Mouse (Mus musculus) G1E (cell line): ENCODE results near the gene Gm30083.

Experiments
- CTCF ChIP-seq: IDR thresholded peaks from 2 replicates; pipeline ENCODE4 v1.5.1; 2012; ENCODE audit warnings: low read depth, low read length, inconsistent platforms, mixed read lengths
- GATA1 ChIP-seq: IDR thresholded peaks from 2 replicates; pipeline ENCODE4 v1.6.1; 2012; ENCODE audit warnings: borderline replicate concordance, low read length, inconsistent platforms, mixed read lengths
- POLR2AphosphoS5 ChIP-seq: IDR thresholded peaks from 2 replicates; pipeline ENCODE4 v1.6.1; 2012; ENCODE audit warnings: low read depth, low read length, inconsistent platforms; ENCODE audit not compliant: insufficient replicate concordance
- TAL1 ChIP-seq: conservative IDR thresholded peaks from 2 replicates; pipeline ENCODE4 v1.6.1; 2012; ENCODE audit warnings: low read depth, low read length, inconsistent platforms, mixed read lengths

GRCm38 (mm10) chr14:33956055-33956454 lies 58.9 kb downstream of the Gm30083 start:
- TF ChIP-seq TAL1: no peak
- no peak for TF ChIP-seq CTCF
- no peak for TF ChIP-seq GATA1
- TF ChIP-seq POLR2AphosphoS5: no peak
